Mouse (Mus musculus) frontal cortex, postnatal 14 days (tissue): ENCODE measurements around the gene Taar7a.

ENCODE experiments used
- DNase-seq, 2 experiments: peaks; one replicate each; pipeline ENCODE4 v3.0.0; 2022; ENCODE audit warnings: low spot score in 2 of 2

The Taar7a gene

GRCm38 (mm10) chr10:23993381-23993780, at the start of gene Taar7a:
Gene Taar7a, minus strand, starts transcription at chr10:23993481.
- DNase-seq = no peak

- DNase-seq = no peak
Observed at GRCm38 (mm10) chr10:24040120-24040869, 47.0 kb upstream of the Taar7a start.

- DNase-seq = no peak
Observed at GRCm38 (mm10) chr10:24037314-24037713, 44.0 kb upstream of the Taar7a start, which contains the start of gene Taar7e. Gene Taar7e, plus strand, starts transcription at chr10:24037614.

- DNase-seq = no peak
Observed at GRCm38 (mm10) chr10:24031347-24031746, 38.1 kb upstream of the Taar7a start.

GRCm38 (mm10) chr10:24026922-24027321, 33.6 kb upstream of the Taar7a start, which contains the start of gene Taar7d:
Gene Taar7d, plus strand, starts transcription at chr10:24027222.
- DNase-seq = no peak

GRCm38 (mm10) chr10:24008143-24008542, 14.9 kb upstream of the Taar7a start:
- no peak for DNase-seq

GRCm38 (mm10) chr10:24007034-24007433, 13.8 kb upstream of the Taar7a start:
- no peak for DNase-seq

- no peak for DNase-seq
Observed at GRCm38 (mm10) chr10:24006442-24006841, 13.2 kb upstream of the Taar7a start.

GRCm38 (mm10) chr10:23999639-24000038, 6.4 kb upstream of the Taar7a start, which contains the start of gene Taar7b:
Gene Taar7b, plus strand, starts transcription at chr10:23999939.
- DNase-seq = no peak

GRCm38 (mm10) chr10:23986419-23986818, 6.9 kb downstream of the Taar7a start:
- DNase-seq = no peak

GRCm38 (mm10) chr10:23985546-23985945, 7.7 kb downstream of the Taar7a start, which contains the start of gene Taar6:
Gene Taar6, minus strand, starts transcription at chr10:23985646.
- no peak for DNase-seq

- DNase-seq = peak; percentile 37 to 55
Observed at GRCm38 (mm10) chr10:23978901-23979705, 14.2 kb downstream of the Taar7a start.

- DNase-seq = no peak
Observed at GRCm38 (mm10) chr10:23977958-23978357, 15.3 kb downstream of the Taar7a start.

GRCm38 (mm10) chr10:23971256-23971655, 22.0 kb downstream of the Taar7a start:
- no peak for DNase-seq

- no peak for DNase-seq
Observed at GRCm38 (mm10) chr10:23970656-23971165, 22.6 kb downstream of the Taar7a start, which contains the start of gene Taar5. Gene Taar5, plus strand, starts transcription at chr10:23970706.

- DNase-seq = no peak
Observed at GRCm38 (mm10) chr10:23964921-23965610, 28.2 kb downstream of the Taar7a start.

- no peak for DNase-seq
Observed at GRCm38 (mm10) chr10:23963444-23963843, 29.8 kb downstream of the Taar7a start.

GRCm38 (mm10) chr10:23960444-23960915, 32.8 kb downstream of the Taar7a start, which contains the start of gene Taar4:
Gene Taar4, plus strand, starts transcription at chr10:23960494.
- DNase-seq = no peak

GRCm38 (mm10) chr10:23959071-23959470, 34.2 kb downstream of the Taar7a start:
- no peak for DNase-seq

- DNase-seq = no peak
Observed at GRCm38 (mm10) chr10:23951714-23952113, 41.6 kb downstream of the Taar7a start.

- no peak for DNase-seq
Observed at GRCm38 (mm10) chr10:23949508-23950005, 43.7 kb downstream of the Taar7a start, which contains the start of gene Taar3. Gene Taar3, plus strand, starts transcription at chr10:23949558.
